Mouse (Mus musculus) liver, embryonic 11.5 days (tissue): ENCODE measurements around the gene Apol7b. TPM values are rescaled to one million over a fixed set of nuclear protein-coding genes. Genes with fewer than 3 reads are reported as not detected.
"Not testable (repeated sequence)": the region's sequence is repeated elsewhere in the genome, so short reads cannot be mapped to it uniquely, and the experiment has no call there.

Experiments used
- ATAC-seq: fragments of 200-750 bp; cut with Nextera tagmentation; replicated peaks from 2 replicates; pipeline ENCODE4 v1.8.0; 2017; ENCODE audit warnings: moderate number of reproducible peaks, mild to moderate bottlenecking, moderate TSS enrichment, moderate library complexity; ENCODE audit not compliant: low FRiP score
- DNase-seq: peaks from one replicate; pipeline ENCODE4 v3.0.0-alpha.2; 2017; ENCODE audit warnings: low spot score
- H3K27ac ChIP-seq: fragments of 300-500 bp; sonication (generic); 2 replicates; pipeline ENCODE4 v1.5.1; 2014; ENCODE audit warnings: mild to moderate bottlenecking, low read depth, low read length, control low read depth
- H3K27me3 ChIP-seq: fragments of 300-500 bp; sonication (generic); replicated peaks from 2 replicates; pipeline ENCODE4 v1.6.1; 2014; ENCODE audit warnings: low read length, mixed read lengths; ENCODE audit not compliant: control insufficient read depth, insufficient read depth
- H3K36me3 ChIP-seq: fragments of 300-500 bp; sonication (generic); 2 replicates; pipeline ENCODE4 v1.6.1; 2014; ENCODE audit warnings: mild to moderate bottlenecking, low read length, moderate library complexity, mixed read lengths; ENCODE audit not compliant: control insufficient read depth, insufficient read depth
- H3K4me1 ChIP-seq: fragments of 300-500 bp; sonication (generic); replicated peaks from 2 replicates; pipeline ENCODE4 v1.6.1; 2014; ENCODE audit warnings: low read length, mixed read lengths; ENCODE audit not compliant: control insufficient read depth, insufficient read depth
- H3K4me2 ChIP-seq: fragments of 300-500 bp; sonication (generic); 2 replicates; pipeline ENCODE4 v1.6.1; 2014; ENCODE audit warnings: mild to moderate bottlenecking, control low read depth, moderate library complexity
- H3K4me3 ChIP-seq: fragments of 300-500 bp; sonication (generic); 2 replicates; pipeline ENCODE4 v1.5.1; 2014; ENCODE audit warnings: low read depth, low read length, control low read depth
- H3K9ac ChIP-seq: fragments of 300-500 bp; sonication (generic); 2 replicates; pipeline ENCODE4 v1.6.1; 2014; ENCODE audit warnings: low read depth, low read length, control low read depth
- H3K9me3 ChIP-seq: fragments of 300-500 bp; sonication (generic); 2 replicates; pipeline ENCODE4 v1.6.1; 2016; ENCODE audit warnings: low read length, inconsistent platforms, mixed read lengths; ENCODE audit not compliant: control insufficient read depth
- WGBS: fragments of 180-500 bp; shearing (Covaris S2); extraction: QIAGEN DNeasy Blood & Tissue Kit; methylation state at CpG from one replicate; pipeline ENCODE4 v1.1.7; 2014; 5-methylcytosine and 5-hydroxymethylcytosine counted together
- polyA plus RNA-seq: library from polyadenylated mRNA; unstranded; fragments of >200 nt; fragmentation: Nextera tagmentation; extraction: Ambion mirVana; gene quantifications from 2 replicates; pipeline ENCODE4 v1.2.1, GENCODE M21; 2014

Apol7b gene
- not detected in 2 replicates for polyA plus RNA-seq

DNA sequence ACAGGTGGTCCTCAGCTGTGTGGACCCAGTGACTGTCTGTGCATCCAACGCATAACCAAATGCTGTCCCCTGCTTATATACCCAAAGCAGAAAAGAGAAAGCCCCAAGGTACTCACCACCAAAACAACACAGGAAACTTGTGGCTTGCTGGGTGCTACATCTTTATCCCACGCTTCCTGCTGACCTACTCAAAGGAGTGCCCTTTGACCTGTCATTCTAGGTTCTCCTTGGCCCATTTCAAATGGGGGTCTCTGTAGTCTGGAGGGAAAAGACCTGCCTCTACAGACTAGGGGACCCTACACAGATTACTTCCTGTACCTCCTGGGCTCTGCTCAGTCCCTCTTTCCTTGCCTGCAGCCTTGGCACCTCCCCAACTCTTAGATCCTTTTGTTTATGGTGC is at the start of gene Apol7b:
Gene Apol7b (minus strand): TSS at position 101 of the 400 bp plus-strand sequence.
- H3K27me3 ChIP-seq, H3K4me3 ChIP-seq, H3K4me1 ChIP-seq, ATAC-seq, DNase-seq, H3K4me2 ChIP-seq, H3K9ac ChIP-seq, H3K27ac ChIP-seq, H3K36me3 ChIP-seq, H3K9me3 ChIP-seq: not testable (repeated sequence)
- 74% methylated on average over 2 of the region's 2 CpGs for WGBS

DNA sequence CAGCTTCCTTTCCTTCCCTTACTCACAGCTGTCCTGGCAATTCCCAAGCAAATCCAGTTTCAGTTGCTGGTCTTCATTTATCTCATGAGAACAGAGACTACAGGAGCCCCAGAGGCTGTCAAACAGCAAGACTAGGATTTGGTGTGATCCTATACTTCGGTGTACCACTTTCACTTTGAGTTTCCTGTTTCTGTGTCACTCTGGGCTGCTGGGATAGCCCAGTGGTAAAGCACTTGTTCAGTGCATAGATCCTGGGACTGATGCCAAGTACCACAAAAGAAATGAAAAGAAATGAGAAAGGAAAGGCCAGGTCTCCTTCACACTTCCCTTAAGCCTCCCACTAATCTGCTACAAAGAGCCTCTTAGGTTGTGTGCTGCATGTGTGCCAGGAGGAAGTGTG is 47.4 kb upstream of the Apol7b start:
- H3K36me3 ChIP-seq, ATAC-seq, H3K27me3 ChIP-seq, H3K4me1 ChIP-seq, H3K4me2 ChIP-seq, DNase-seq, H3K9ac ChIP-seq, H3K9me3 ChIP-seq, H3K27ac ChIP-seq, H3K4me3 ChIP-seq: not testable (repeated sequence)
- 57% methylated on average over 1 of the region's 1 CpGs for WGBS

DNA sequence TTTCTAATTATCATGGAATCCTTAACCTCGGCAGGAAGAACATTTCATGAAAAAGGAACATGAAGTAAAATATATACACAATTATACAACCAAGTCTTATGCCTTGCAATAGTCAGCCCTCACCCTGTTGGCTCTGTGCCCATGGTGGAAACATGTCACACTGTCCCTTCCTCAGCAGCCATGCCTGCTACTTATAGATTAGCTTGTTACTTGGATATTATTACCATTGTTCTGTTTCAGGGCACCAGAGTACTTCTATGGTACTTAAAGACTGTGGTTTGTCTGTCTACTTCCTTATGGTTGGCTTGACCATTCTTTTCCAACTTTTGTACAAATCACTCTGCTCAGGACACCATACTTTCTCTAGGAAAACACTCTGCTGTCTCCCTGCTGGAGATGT is 45.9 kb upstream of the Apol7b start:
- no CpG with 5 or more reads among the region's 1 CpGs for WGBS
- not testable (repeated sequence) for DNase-seq, H3K27ac ChIP-seq, H3K4me1 ChIP-seq, H3K9ac ChIP-seq, H3K4me2 ChIP-seq, H3K4me3 ChIP-seq, ATAC-seq, H3K36me3 ChIP-seq, H3K9me3 ChIP-seq, H3K27me3 ChIP-seq

DNA sequence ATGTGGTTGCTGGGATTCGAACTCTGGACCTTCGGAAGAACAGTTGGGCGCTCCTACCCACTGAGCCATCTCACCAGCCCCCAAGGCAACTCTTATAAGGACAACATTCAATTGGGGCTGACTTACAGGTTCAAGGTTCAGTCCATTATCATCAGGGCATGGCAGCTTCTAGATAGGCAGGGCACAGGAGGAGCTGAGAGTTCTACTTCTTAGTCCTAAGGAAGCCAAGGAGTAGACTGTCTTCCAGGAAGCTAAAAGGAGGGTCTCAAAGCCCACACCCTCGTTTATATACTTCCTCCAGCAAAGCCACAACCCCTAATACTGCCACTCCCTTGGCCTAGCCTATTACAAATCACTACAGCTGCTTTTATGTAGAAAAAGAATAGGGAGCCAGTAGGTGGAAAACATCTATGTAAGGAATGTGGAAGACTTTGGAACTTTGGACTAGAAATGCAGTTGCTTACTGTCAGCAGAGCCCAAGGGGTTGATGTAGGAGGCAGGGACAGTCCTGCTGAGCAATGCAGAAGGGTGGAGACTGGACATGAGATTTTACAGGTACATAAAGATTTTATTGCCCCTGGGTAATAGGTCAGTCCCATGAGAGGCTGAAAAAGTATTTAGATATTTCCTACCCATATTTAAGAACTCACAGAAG is 35.0 kb upstream of the Apol7b start:
- ATAC-seq = no peak
- WGBS = 61% methylated on average over 4 of the region's 4 CpGs
- no peaks in the 10 kb centered on the region for H3K36me3 ChIP-seq

DNA sequence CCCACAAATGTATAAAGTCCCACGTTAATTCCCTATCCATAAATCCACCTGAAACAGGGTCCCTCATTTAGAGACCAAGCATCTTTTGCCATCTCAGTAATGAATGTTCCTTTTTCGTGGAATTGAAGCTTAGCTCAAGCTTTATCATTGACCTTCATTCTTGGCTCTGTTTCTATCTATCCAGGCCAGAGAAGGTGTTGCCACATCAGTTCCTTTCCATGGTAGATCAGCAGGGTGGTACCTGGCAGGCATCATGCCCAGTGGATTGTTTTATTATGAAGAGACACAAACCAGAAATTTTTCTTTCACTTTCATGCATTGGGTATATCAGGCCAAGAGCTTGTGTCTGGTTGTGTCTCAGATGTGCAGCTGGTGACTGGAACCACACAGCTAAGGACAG is 29.4 kb upstream of the Apol7b start, which contains the start of gene Apol10a:
Gene Apol10a (plus strand): TSS at position 355 of the 400 bp plus-strand sequence.
- not testable (repeated sequence) for H3K27me3 ChIP-seq, H3K9me3 ChIP-seq, H3K27ac ChIP-seq, ATAC-seq, H3K4me2 ChIP-seq, H3K36me3 ChIP-seq, H3K4me1 ChIP-seq, H3K4me3 ChIP-seq, H3K9ac ChIP-seq, DNase-seq
- whole genome bisulfite sequencing = 68% methylated on average over 2 of the region's 2 CpGs

More for the DNA sequence above, 35.0 kb upstream of the Apol7b start:
- no peak overlapping the region for H3K9ac ChIP-seq
- DNase-seq = no peak
- no peak overlapping the region for H3K4me2 ChIP-seq
- H3K9me3 ChIP-seq = no peaks in the 10 kb centered on the region
- no peak overlapping the region for H3K27ac ChIP-seq
- no peak overlapping the region for H3K4me3 ChIP-seq
- H3K4me1 ChIP-seq = no peaks in the 10 kb centered on the region
- no peaks in the 10 kb centered on the region for H3K27me3 ChIP-seq

DNA sequence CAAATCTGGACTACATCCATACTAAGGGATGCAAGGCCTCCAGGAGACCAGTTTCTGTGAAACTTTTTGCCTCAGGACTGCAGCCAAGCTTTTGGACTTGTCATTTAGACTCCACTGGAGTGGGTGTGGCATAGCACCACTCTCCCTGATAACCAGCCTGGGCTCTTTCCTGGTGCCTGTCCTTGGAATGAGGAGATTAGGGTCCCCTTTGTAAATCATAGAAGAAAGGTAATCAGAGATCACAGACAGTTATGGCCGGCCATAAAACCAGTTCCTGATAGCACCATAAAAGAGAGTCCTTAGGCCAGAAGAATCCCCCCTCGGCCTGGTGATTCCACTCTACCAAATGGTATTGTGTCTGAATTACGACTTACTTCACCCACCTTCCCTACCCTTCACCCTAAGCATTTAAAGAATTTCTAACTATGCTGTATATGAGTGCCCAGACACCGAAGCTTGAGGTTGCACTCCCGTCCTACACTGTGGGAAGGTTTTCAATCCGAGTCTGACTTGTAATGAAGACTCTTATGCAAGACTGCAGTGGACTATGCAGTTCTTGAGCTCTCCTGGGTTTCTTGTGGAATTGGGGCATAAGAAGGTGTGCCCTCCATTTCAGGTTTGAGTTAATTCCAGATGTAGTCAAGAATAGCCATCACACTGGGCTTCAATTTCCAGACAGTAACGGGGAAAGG is 27.6 kb upstream of the Apol7b start:
- H3K9me3 ChIP-seq, DNase-seq, H3K4me2 ChIP-seq, H3K9ac ChIP-seq, H3K27ac ChIP-seq, ATAC-seq, H3K4me3 ChIP-seq, H3K27me3 ChIP-seq, H3K4me1 ChIP-seq, H3K36me3 ChIP-seq: not testable (repeated sequence)
- 67% methylated on average over 6 of the region's 7 CpGs for WGBS

DNA sequence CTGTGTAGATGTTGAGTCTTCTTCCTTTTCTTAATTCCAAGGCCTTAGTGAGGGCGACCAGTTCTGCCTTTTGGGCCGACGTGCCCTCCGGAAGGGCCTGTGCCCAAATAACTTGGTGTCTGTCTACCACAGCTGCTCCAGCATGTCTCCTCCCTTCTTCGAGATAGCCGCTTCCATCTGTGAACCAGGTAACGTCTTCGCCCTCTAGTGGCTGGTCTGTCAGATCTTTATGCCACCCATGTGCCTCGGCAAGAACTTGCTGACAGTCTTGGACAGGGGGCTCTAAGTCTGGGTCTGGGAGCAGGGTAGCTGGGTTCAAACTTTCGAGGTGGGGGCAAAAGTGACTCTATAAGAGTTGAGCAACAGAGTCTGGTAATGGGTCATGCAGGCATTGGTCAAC is 2.6 kb upstream of the Apol7b start:
- H3K4me2 ChIP-seq, H3K9me3 ChIP-seq, ATAC-seq, H3K9ac ChIP-seq, H3K27me3 ChIP-seq, H3K36me3 ChIP-seq, H3K27ac ChIP-seq, H3K4me1 ChIP-seq, H3K4me3 ChIP-seq, DNase-seq: not testable (repeated sequence)
- 41% methylated on average over 10 of the region's 10 CpGs for WGBS

DNA sequence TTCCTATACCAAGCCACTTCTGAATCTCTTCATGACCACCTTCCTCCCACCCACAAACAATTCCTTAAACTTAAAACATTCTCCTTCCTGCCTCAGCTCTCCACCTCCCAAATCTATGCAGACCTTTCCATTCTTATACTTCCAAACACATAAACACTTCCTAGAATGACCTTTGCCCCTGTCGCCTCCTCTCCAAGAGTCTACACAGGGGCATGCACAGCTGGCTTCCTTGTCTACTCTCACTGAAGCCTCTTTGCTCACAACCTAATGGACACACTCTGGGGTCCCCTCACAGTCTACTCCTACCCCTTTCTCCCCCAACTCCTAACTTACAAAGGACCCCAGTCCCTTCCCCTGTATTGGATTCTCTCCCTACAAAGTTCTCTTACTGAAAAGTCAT is 1.6 kb downstream of the Apol7b start:
- H3K36me3 ChIP-seq, H3K27me3 ChIP-seq, H3K4me2 ChIP-seq, DNase-seq, H3K4me3 ChIP-seq, ATAC-seq, H3K27ac ChIP-seq, H3K4me1 ChIP-seq, H3K9ac ChIP-seq, H3K9me3 ChIP-seq: not testable (repeated sequence)
- 100% methylated on average over 1 of the region's 1 CpGs for WGBS

DNA sequence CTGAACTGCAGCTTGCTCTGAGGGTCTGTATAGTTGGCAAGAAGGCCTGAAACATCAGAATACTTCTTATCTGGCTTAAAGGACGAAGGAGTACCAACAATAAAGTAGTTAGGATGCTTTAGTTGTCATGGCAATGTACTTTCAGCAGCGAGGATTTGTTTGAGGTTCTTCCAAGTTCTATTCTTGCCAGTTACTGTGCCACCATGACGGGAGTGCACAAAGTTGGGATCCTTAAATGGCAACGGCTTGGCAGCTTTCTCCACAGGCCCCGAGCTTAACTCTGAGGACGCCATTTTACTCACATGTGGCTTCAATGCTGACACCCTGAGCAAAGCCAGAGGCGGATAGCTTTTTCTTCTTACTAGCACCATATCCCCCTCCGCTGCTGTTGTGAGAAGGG is 2.5 kb downstream of the Apol7b start:
- not testable (repeated sequence) for ATAC-seq, H3K9me3 ChIP-seq, H3K4me3 ChIP-seq, H3K9ac ChIP-seq, H3K27me3 ChIP-seq, H3K36me3 ChIP-seq, H3K27ac ChIP-seq, DNase-seq, H3K4me1 ChIP-seq, H3K4me2 ChIP-seq
- 83% methylated on average over 8 of the region's 8 CpGs for WGBS
